Mouse (Mus musculus): ENCODE results near the gene Vinac1.

GRCm38 (mm10) chr2:129090370-129090769 lies 42.4 kb upstream of the Vinac1 start:
- TF ChIP-seq CTCF (IDR thresholded peaks at IDR 0.05 in 2 of 3, conservative IDR thresholded peaks at IDR 0.05 in 1 of 3; ENCODE audit: control insufficient read depth in 1 of 3, insufficient read depth in 1 of 3, low read depth in 2 of 3, low read length in 3 of 3, poor library complexity in 1 of 3, severe bottlenecking in 1 of 3), result no peak
- TF ChIP-seq POLR2A (IDR thresholded peaks at IDR 0.05; ENCODE audit: control insufficient read depth in 1 of 2, insufficient read depth in 1 of 2, low read depth in 1 of 2, low read length in 2 of 2, poor library complexity in 1 of 2), result no peak

Measured in MEL (cell line).